Mouse (Mus musculus) liver, embryonic 14.5 days (tissue): Measurements from ENCODE around the gene Ap1g1.

Experiments
- CTCF ChIP-seq: IDR thresholded peaks from 2 replicates; pipeline ENCODE4 v1.5.1; 2016; ENCODE audit warnings: antibody characterized with exemption, low read depth, control low read depth
- EP300 ChIP-seq: IDR thresholded peaks from 2 replicates; pipeline ENCODE4 v1.6.1; 2016; ENCODE audit warnings: antibody characterized with exemption, low read depth

GRCm38 (mm10) chr8:109864798-109865197 lies 86.4 kb downstream of the Ap1g1 start:
- TF ChIP-seq CTCF (no peak), EP300 (peak; percentile 96)
